Mouse (Mus musculus) urinary bladder, postnatal 25 days (tissue): ENCODE data around the gene Cdip1.

Experiments
- DNase-seq: peaks from one replicate; pipeline ENCODE4 v3.0.0; 2022; ENCODE audit warnings: low spot score

Gene Cdip1

GRCm38 (mm10) chr16:4718753-4719518 is 71.2 kb downstream of the Cdip1 start, which contains the start of gene Nmral1:
TSS of gene Nmral1 (minus strand) at chr16:4719356.
- peak; percentile 34 for DNase-seq

GRCm38 (mm10) chr16:4717866-4718265 is 72.2 kb downstream of the Cdip1 start:
- no peak for DNase-seq

DNA sequence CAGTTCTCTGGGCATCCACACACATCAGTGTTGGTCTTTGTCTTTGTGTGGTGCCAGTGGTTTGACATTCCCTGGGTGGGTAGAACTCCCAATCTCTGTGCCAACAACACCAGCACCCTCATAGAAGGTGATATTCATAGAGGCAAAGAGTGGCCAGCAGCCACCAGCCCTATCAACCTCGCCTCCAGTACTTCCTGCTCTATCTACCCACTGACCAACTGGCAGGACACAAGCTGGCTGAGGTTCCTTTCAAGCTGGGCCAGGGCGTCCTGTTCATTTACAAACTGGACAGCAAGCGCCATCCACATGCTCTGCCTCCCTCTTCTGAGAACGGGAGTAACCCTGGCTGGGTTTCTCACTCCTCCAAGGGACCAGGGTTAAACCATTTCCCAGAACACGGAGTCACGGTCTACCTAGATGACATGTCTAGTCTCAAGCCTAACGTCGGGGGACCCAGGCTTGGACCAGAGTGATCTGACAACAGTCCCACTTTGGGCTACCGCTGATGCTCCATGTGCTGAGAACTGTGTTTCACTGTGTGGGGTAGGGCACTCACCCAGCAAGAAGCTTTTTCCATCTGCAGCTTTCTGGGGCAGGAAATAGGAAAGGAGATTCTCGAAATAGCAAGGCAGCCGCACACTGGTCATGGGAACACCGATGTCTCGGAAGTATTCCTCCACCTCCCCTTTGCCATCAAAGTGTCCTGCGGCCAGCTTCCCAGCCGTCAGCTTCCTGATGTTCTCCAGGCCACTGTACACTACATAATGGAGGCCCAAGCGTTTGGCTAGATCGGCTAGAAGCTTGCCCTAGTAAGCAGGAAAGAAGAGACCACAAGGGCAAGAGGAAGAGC is 76.0 kb downstream of the Cdip1 start:
- DNase-seq, result no peak

- DNase-seq, result no peak
These were observed 78.9 kb downstream of the Cdip1 start for GRCm38 (mm10) chr16:4711173-4711572.

GRCm38 (mm10) chr16:4705541-4705940 is 84.6 kb downstream of the Cdip1 start:
- no peak for DNase-seq

DNA sequence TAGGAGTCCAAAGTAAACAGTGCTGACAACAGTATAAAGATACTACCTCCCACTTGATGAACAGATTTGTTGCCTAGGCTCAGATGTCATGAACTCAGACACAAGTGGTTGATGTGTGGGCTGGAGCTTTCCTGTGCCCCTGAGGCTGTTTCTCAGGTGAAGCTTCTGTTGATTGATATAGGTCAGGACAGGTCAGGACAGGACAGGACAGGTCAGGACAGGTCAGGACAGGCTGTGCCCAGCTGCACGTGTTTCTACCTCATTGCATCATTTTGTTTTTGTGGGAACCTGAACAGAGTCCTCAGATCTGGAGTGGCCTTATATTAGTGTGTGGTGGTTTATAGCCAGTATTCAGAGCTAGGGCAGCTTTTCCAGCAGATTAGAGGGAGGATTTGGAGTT is 87.4 kb downstream of the Cdip1 start:
- no peak for DNase-seq

GRCm38 (mm10) chr16:4701211-4701610 is 88.9 kb downstream of the Cdip1 start:
- DNase-seq, result no peak
